Mouse (Mus musculus) CH12.LX (cell line): ENCODE results near the gene Slc26a9. TPM values are rescaled to one million over a fixed set of nuclear protein-coding genes. Genes with fewer than 3 reads are reported as not detected.
A peak's percentile ranks its signal among the peaks of the same experiment; 100 is the strongest.
"Not testable (repeated sequence)": the region's sequence is repeated elsewhere in the genome, so short reads cannot be mapped to it uniquely, and the experiment has no call there.

Experiments
- DNase-seq: peaks from one replicate; pipeline ENCODE4 v3.0.0-alpha.2; 2013; ENCODE audit errors: extremely low read depth
- H3K27ac ChIP-seq: 2 replicates; pipeline ENCODE4 v1.5.1; 2012; ENCODE audit warnings: low read depth, mild to moderate bottlenecking, control low read depth, moderate library complexity; ENCODE audit not compliant: insufficient read depth
- H3K27me3 ChIP-seq: replicated peaks from 2 replicates; pipeline ENCODE3; 2012; ENCODE audit warnings: inconsistent platforms
- H3K36me3 ChIP-seq, 2 experiments: replicated peaks in 1 of 2; 2 replicates each; pipeline versions ENCODE3 to v1.6.1; 2012; ENCODE audit warnings: inconsistent platforms in 1 of 2, low read length in 1 of 2, mild to moderate bottlenecking in 1 of 2, mixed read lengths in 1 of 2, moderate library complexity in 1 of 2; ENCODE audit not compliant: control insufficient read depth in 1 of 2, insufficient read depth in 1 of 2
- H3K4me1 ChIP-seq, 2 experiments: 2 replicates each; pipeline ENCODE4 v1.6.1; 2012; ENCODE audit warnings: inconsistent platforms in 1 of 2, moderate library complexity in 1 of 2; ENCODE audit not compliant: insufficient read depth in 2 of 2, control insufficient read depth in 1 of 2
- H3K4me2 ChIP-seq: 2 replicates; pipeline ENCODE4 v1.6.1; 2012; ENCODE audit warnings: low read depth, mild to moderate bottlenecking, control low read depth; ENCODE audit not compliant: poor library complexity, insufficient read depth, severe bottlenecking
- H3K4me3 ChIP-seq, 3 experiments: fragments of 150-350 bp in 1 of 3; sonication (generic) in 1 of 3; replicated peaks in 1 of 3; 2 replicates each; pipeline versions ENCODE3 to v1.5.1; 2011 to 2012; ENCODE audit warnings: low read depth in 2 of 3, low read length in 2 of 3, mild to moderate bottlenecking in 2 of 3, moderate library complexity in 2 of 3, control low read depth in 1 of 3, improper control_type of control experiment in 1 of 3, inconsistent platforms in 1 of 3, mixed read lengths in 1 of 3; ENCODE audit not compliant: poor library complexity in 1 of 3
- H3K79me2 ChIP-seq: replicated peaks from 2 replicates; pipeline ENCODE4 v1.6.1; 2012; ENCODE audit warnings: mild to moderate bottlenecking, moderate library complexity; ENCODE audit not compliant: control insufficient read depth, poor library complexity, insufficient read depth, severe bottlenecking; ENCODE audit errors: extremely low read depth
- H3K9ac ChIP-seq: 2 replicates; pipeline ENCODE4 v1.6.1; 2012; ENCODE audit warnings: low read depth, mild to moderate bottlenecking, control low read depth, moderate library complexity; ENCODE audit not compliant: insufficient read depth
- H3K9me3 ChIP-seq: replicated peaks from 2 replicates; pipeline ENCODE3; 2012; ENCODE audit warnings: low read length, inconsistent platforms, mixed read lengths
- BHLHE40 ChIP-seq: IDR thresholded peaks from 2 replicates; pipeline ENCODE4 v1.6.1; 2011; ENCODE audit warnings: mild to moderate bottlenecking, low read depth, low read length, improper control_type of control experiment
- CHD1 ChIP-seq: IDR thresholded peaks from 2 replicates; pipeline ENCODE4 v1.6.1; 2012; ENCODE audit warnings: low read depth, low read length, improper control_type of control experiment, inconsistent platforms
- CHD2 ChIP-seq: IDR thresholded peaks from 2 replicates; pipeline ENCODE4 v1.6.1; 2011; ENCODE audit warnings: low read length, improper control_type of control experiment
- CTCF ChIP-seq, 2 experiments: IDR thresholded peaks in 1 of 2; conservative IDR thresholded peaks in 1 of 2; 2 replicates each; pipeline ENCODE4 v1.5.1; 2011 to 2012; ENCODE audit warnings: low read depth in 2 of 2, low read length in 2 of 2, improper control_type of control experiment in 1 of 2, inconsistent platforms in 1 of 2, mild to moderate bottlenecking in 1 of 2, moderate library complexity in 1 of 2
- ELF1 ChIP-seq: IDR thresholded peaks from 2 replicates; pipeline ENCODE4 v1.6.1; 2014; ENCODE audit warnings: low read depth, mild to moderate bottlenecking, inconsistent platforms, low read length, improper control_type of control experiment
- EP300 ChIP-seq: IDR thresholded peaks from 2 replicates; pipeline ENCODE4 v1.6.1; 2011; ENCODE audit warnings: low read length, improper control_type of control experiment
- ETS1 ChIP-seq: conservative IDR thresholded peaks from 2 replicates; pipeline ENCODE4 v1.6.1; 2012; ENCODE audit warnings: low read depth, mild to moderate bottlenecking, inconsistent platforms, low read length, improper control_type of control experiment, moderate library complexity
- GABPA ChIP-seq: IDR thresholded peaks from 2 replicates; pipeline ENCODE4 v1.6.1; 2012; ENCODE audit warnings: low read depth, low read length, improper control_type of control experiment, inconsistent platforms; ENCODE audit not compliant: insufficient replicate concordance
- HCFC1 ChIP-seq: IDR thresholded peaks from 2 replicates; pipeline ENCODE4 v1.6.1; 2012; ENCODE audit warnings: low read depth, mild to moderate bottlenecking, inconsistent platforms, low read length, improper control_type of control experiment
- IRF4 ChIP-seq: IDR thresholded peaks from 2 replicates; pipeline ENCODE4 v1.6.1; 2014; ENCODE audit warnings: low read depth, mild to moderate bottlenecking, inconsistent platforms, low read length, improper control_type of control experiment
- JUN ChIP-seq: IDR thresholded peaks from 2 replicates; pipeline ENCODE4 v1.6.1; 2011; ENCODE audit warnings: low read depth, mild to moderate bottlenecking, low read length, improper control_type of control experiment, moderate library complexity; ENCODE audit not compliant: insufficient read depth
- KAT2A ChIP-seq: IDR thresholded peaks from 2 replicates; pipeline ENCODE4 v1.6.1; 2012; ENCODE audit warnings: low read length, improper control_type of control experiment, inconsistent platforms; ENCODE audit not compliant: insufficient replicate concordance
- MAZ ChIP-seq: IDR thresholded peaks from 2 replicates; pipeline ENCODE4 v1.6.1; 2012; ENCODE audit warnings: low read depth, mild to moderate bottlenecking, inconsistent platforms, low read length, improper control_type of control experiment, moderate library complexity
- MEF2A ChIP-seq: IDR thresholded peaks from 2 replicates; pipeline ENCODE4 v1.6.1; 2014; ENCODE audit warnings: low read depth, mild to moderate bottlenecking, inconsistent platforms, low read length, improper control_type of control experiment, borderline replicate concordance
- MXI1 ChIP-seq: IDR thresholded peaks from 2 replicates; pipeline ENCODE4 v1.6.1; 2011; ENCODE audit warnings: mild to moderate bottlenecking, low read depth, low read length, improper control_type of control experiment
- NELFE ChIP-seq: IDR thresholded peaks from 2 replicates; pipeline ENCODE4 v1.6.1; 2011; ENCODE audit warnings: low read depth, low read length, improper control_type of control experiment
- PAX5 ChIP-seq: IDR thresholded peaks from 2 replicates; pipeline ENCODE4 v1.6.1; 2012; ENCODE audit warnings: low read length, inconsistent platforms, mixed read lengths
- POLR2A ChIP-seq: IDR thresholded peaks from 2 replicates; pipeline ENCODE4 v1.6.1; 2011; ENCODE audit warnings: low read depth, mild to moderate bottlenecking, improper control_type of control experiment, low read length
- RAD21 ChIP-seq: IDR thresholded peaks from 2 replicates; pipeline ENCODE4 v1.6.1; 2011; ENCODE audit warnings: low read depth, mild to moderate bottlenecking, low read length, improper control_type of control experiment, moderate library complexity
- RCOR1 ChIP-seq: conservative IDR thresholded peaks from 2 replicates; pipeline ENCODE4 v1.6.1; 2012; ENCODE audit warnings: low read depth, mild to moderate bottlenecking, inconsistent platforms, low read length, improper control_type of control experiment
- SIN3A ChIP-seq: IDR thresholded peaks from 2 replicates; pipeline ENCODE4 v1.6.1; 2012; ENCODE audit warnings: low read length, improper control_type of control experiment, inconsistent platforms
- TBP ChIP-seq: conservative IDR thresholded peaks from 2 replicates; pipeline ENCODE4 v1.6.1; 2011; ENCODE audit warnings: low read depth, low read length, improper control_type of control experiment
- TCF12 ChIP-seq: IDR thresholded peaks from 2 replicates; pipeline ENCODE4 v1.6.1; 2014; ENCODE audit warnings: low read depth, mild to moderate bottlenecking, inconsistent platforms, low read length, improper control_type of control experiment
- UBTF ChIP-seq: IDR thresholded peaks from 2 replicates; pipeline ENCODE4 v1.6.1; 2012; ENCODE audit warnings: low read depth, mild to moderate bottlenecking, inconsistent platforms, low read length, improper control_type of control experiment, moderate library complexity
- ZC3H11A ChIP-seq: IDR thresholded peaks from 2 replicates; pipeline ENCODE4 v1.6.1; 2012; ENCODE audit warnings: low read depth, mild to moderate bottlenecking, inconsistent platforms, low read length, improper control_type of control experiment
- ZMIZ1 ChIP-seq: IDR thresholded peaks from 2 replicates; pipeline ENCODE4 v1.6.1; 2012; ENCODE audit warnings: low read depth, mild to moderate bottlenecking, inconsistent platforms, low read length, improper control_type of control experiment
- ZNF384 ChIP-seq: IDR thresholded peaks from 2 replicates; pipeline ENCODE4 v1.6.1; 2012; ENCODE audit warnings: low read depth, low read length, improper control_type of control experiment, inconsistent platforms
- dilution Hi-C: fragments of 300-500 bp; cut with MboI; formaldehyde crosslinking; loops from 2 replicates; pipeline ENCODE4 v1.14.3; 2020; ENCODE audit warnings: low sequenced_read_pairs; ENCODE audit not compliant: extremely low pct_unique_long_range_greater_than_20kb, extremely low pct_ligation_motif_present
- in situ Hi-C: fragments of 300-500 bp; cut with MboI; formaldehyde crosslinking; loops from 3 replicates; pipeline ENCODE4 v1.14.3; 2019; ENCODE audit warnings: low sequenced_read_pairs, low pct_ligation_motif_present, low pct_unique_long_range_greater_than_20kb, mixed read lengths
- polyA plus RNA-seq: library from polyadenylated mRNA; unstranded; fragments of >175 nt; gene quantifications from 2 replicates; pipeline ENCODE4 v1.2.1, GENCODE M21; 2012; ENCODE audit warnings: low read depth; ENCODE audit not compliant: insufficient read length
- total RNA-seq, 2 experiments: library from RNA; depleted of rRNA; stranded (reverse); fragments of 300-350 nt in 1 of 2; fragments of >200 nt in 1 of 2; gene quantifications; 2 replicates each; pipeline ENCODE4 v1.2.3; 2012 to 2014

Slc26a9 gene
- total and polyA plus RNA-seq, 3 experiments: 0.31 TPM; not detected in 2

- no peaks in the 10 kb centered on the region for H3K36me3 ChIP-seq
- H3K4me1 ChIP-seq: peaks cover 0 to 18% of the 10 kb centered on the region in 2 experiments; a peak in 2 of 4 replicates
- dilution Hi-C loops (no loop called here), in situ Hi-C loops (no loop called here)
- no peak overlapping the region for H3K9ac ChIP-seq
- H3K27ac ChIP-seq: no peak overlapping the region
- TF ChIP-seq CHD2: no peak
- TF ChIP-seq ELF1: no peak
- TF ChIP-seq BHLHE40: no peak
- TF ChIP-seq CHD1: no peak
- TF ChIP-seq SIN3A: no peak
- TF ChIP-seq HCFC1: no peak
- no peak for TF ChIP-seq RCOR1
- TF ChIP-seq TCF12: no peak
- no peak for TF ChIP-seq PAX5
- no peak for TF ChIP-seq UBTF
- TF ChIP-seq CTCF (conservative IDR thresholded peaks at IDR 0.05 in 1 of 2, IDR thresholded peaks at IDR 0.05 in 1 of 2; ENCODE audit: low read depth in 2 of 2, low read length in 2 of 2): no peak
- no peak for TF ChIP-seq ZC3H11A
- no peak for TF ChIP-seq MEF2A
- no peak for TF ChIP-seq MAZ
- no peak for TF ChIP-seq POLR2A
- no peak for TF ChIP-seq ZNF384
- no peaks in the 10 kb centered on the region for H3K79me2 ChIP-seq
- peaks cover 7% of the 10 kb centered on the region for H3K9me3 ChIP-seq
- H3K27me3 ChIP-seq: peaks cover 9% of the 10 kb centered on the region
- H3K4me3 ChIP-seq: no peak overlapping the region
- DNase-seq: no peak
- H3K4me2 ChIP-seq: no peak overlapping the region
Observed at GRCm38 (mm10) chr1:131816886-131817285, 73.1 kb downstream of the Slc26a9 start.

GRCm38 (mm10) chr1:131820353-131820752 lies 76.5 kb downstream of the Slc26a9 start:
- in situ Hi-C loops, H3K9ac ChIP-seq, dilution Hi-C loops, H3K4me2 ChIP-seq, H3K9me3 ChIP-seq, H3K4me3 ChIP-seq, H3K27ac ChIP-seq, H3K79me2 ChIP-seq, DNase-seq, H3K27me3 ChIP-seq, H3K36me3 ChIP-seq: not testable (repeated sequence)
- H3K4me1 ChIP-seq: peaks cover 15 to 52% of the 10 kb centered on the region in 2 experiments

GRCm38 (mm10) chr1:131820887-131821328 lies 77.1 kb downstream of the Slc26a9 start:
- Histone ChIP-seq H3K27ac (no peak overlapping the region), H3K9ac (no peak overlapping the region), H3K36me3 (no peaks in the 10 kb centered on the region), H3K4me3 (no peak overlapping the region), H3K4me1 (peaks cover 15 to 55% of the 10 kb centered on the region in 2 experiments), H3K27me3 (peaks cover 8% of the 10 kb centered on the region), H3K4me2 (no peak overlapping the region), H3K9me3 (peaks cover 7% of the 10 kb centered on the region), H3K79me2 (no peaks in the 10 kb centered on the region)
- dilution Hi-C loops (no loop called here), in situ Hi-C loops (no loop called here)
- peak; percentile 67 for DNase-seq
- TF ChIP-seq RAD21 (no peak), EP300 (peak; percentile 58), ZMIZ1 (no peak), GABPA (no peak), NELFE (no peak), ETS1 (peak; percentile 54; the same call in 1 of the 2 replicates), KAT2A (no peak), UBTF (no peak), TBP (0 out of 2 replicates have a peak, but pooled peaks have one; percentile 21), TCF12 (0 out of 2 replicates have a peak, but pooled peaks have one; percentile 31), ZNF384 (peak; percentile 76), JUN (peak; percentile 32; the same call in 1 of the 2 replicates), MXI1 (peak; percentile 92), IRF4 (peak; percentile 43; the same call in 1 of the 2 replicates)
